Mouse (Mus musculus) neural tube, embryonic 15.5 days (tissue): ENCODE measurements around the gene Cend1. TPM values are rescaled to one million over a fixed set of nuclear protein-coding genes. Genes with fewer than 3 reads are reported as not detected.

Source experiments
- ATAC-seq: fragments of 200-750 bp; cut with Nextera tagmentation; 2 replicates; pipeline ENCODE4 v1.8.0; 2017; ENCODE audit warnings: mild to moderate bottlenecking, moderate TSS enrichment, moderate library complexity; ENCODE audit not compliant: low FRiP score
- H3K27ac ChIP-seq: fragments of 300-500 bp; sonication (generic); replicated peaks from 2 replicates; pipeline ENCODE4 v1.5.1; 2015; ENCODE audit warnings: mild to moderate bottlenecking, inconsistent platforms
- H3K27me3 ChIP-seq: fragments of 300-500 bp; sonication (generic); replicated peaks from 2 replicates; pipeline ENCODE4 v1.6.1; 2015; ENCODE audit warnings: inconsistent platforms
- H3K36me3 ChIP-seq: fragments of 300-500 bp; sonication (generic); 2 replicates; pipeline ENCODE4 v1.6.1; 2015; ENCODE audit warnings: inconsistent platforms
- H3K4me1 ChIP-seq: fragments of 300-500 bp; sonication (generic); 2 replicates; pipeline ENCODE4 v1.6.1; 2015; ENCODE audit warnings: inconsistent platforms
- H3K4me2 ChIP-seq: fragments of 300-500 bp; sonication (generic); 2 replicates; pipeline ENCODE4 v1.6.1; 2015; ENCODE audit warnings: inconsistent platforms, mild to moderate bottlenecking, moderate library complexity
- H3K4me3 ChIP-seq: fragments of 300-500 bp; sonication (generic); replicated peaks from 2 replicates; pipeline ENCODE4 v1.5.1; 2015; ENCODE audit warnings: mild to moderate bottlenecking, inconsistent platforms
- H3K9ac ChIP-seq: fragments of 300-500 bp; sonication (generic); replicated peaks from 2 replicates; pipeline ENCODE4 v1.6.1; 2015; ENCODE audit warnings: mild to moderate bottlenecking, inconsistent platforms
- H3K9me3 ChIP-seq: fragments of 300-500 bp; sonication (generic); replicated peaks from 2 replicates; pipeline ENCODE4 v1.6.1; 2016; ENCODE audit warnings: inconsistent platforms
- WGBS: fragments of 180-500 bp; shearing (Covaris S2); methylation state at CpG from one replicate; pipeline ENCODE4 v1.1.7; 2015; ENCODE audit warnings: mixed read lengths; 5-methylcytosine and 5-hydroxymethylcytosine counted together
- polyA plus RNA-seq: library from polyadenylated mRNA; unstranded; fragments of >200 nt; fragmentation: Nextera tagmentation; extraction: Ambion mirVana; gene quantifications from 2 replicates; pipeline ENCODE4 v1.2.1, GENCODE M21; 2015

Gene Cend1
- polyA plus RNA-seq, 1 experiment from 2014 or later, result 208 TPM

DNA sequence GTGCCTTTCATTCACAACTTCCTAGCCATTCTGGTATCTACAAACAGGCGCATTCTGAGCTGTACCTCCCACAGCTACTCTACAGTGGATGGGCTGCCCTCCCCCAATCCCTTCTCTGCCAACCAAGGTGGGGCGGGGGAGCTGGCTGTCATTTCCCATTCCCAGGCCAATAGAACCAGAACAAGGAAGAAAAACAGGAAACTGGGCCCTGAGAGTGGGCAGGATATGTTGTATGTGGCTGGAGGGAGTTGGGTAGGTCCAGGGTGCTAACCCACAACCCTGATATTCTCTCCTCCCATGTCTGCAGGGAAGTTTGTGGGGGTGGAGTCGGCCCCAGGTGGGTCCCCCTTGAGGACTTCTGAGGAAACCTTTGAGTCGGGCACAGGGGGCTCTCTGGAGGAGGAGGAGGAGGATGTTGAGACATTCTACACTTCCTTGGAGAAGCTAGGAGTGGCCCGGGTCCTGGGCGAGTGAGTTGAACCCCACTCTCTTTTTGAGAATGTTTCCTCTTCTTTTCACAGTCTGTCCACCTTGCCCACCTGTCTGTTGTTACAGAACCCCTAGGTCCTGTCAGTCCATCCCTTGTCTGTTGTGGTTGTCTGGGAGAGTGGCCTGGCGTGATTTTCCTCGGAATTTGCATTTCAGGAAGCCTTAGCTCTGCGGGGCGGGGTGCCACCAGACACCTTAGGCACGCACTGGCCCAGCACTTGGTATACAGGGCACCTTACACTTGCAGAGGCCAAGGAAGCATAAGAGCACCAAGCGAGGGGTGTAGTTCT is 34.7 kb upstream of the Cend1 start:
- no peaks in the 10 kb centered on the region for H3K9me3 ChIP-seq
- H3K4me3 ChIP-seq, result peak overlapping the region; percentile 16
- H3K4me1 ChIP-seq, result peaks cover 46% of the 10 kb centered on the region
- H3K4me2 ChIP-seq, result peak overlapping the region; percentile 46
- no peak overlapping the region for H3K27ac ChIP-seq
- H3K27me3 ChIP-seq, result peaks cover 78% of the 10 kb centered on the region
- no peak for ATAC-seq
- H3K9ac ChIP-seq, result no peak overlapping the region
- H3K36me3 ChIP-seq, result peaks cover 10% of the 10 kb centered on the region
- WGBS, result 27% methylated on average over 12 of the region's 12 CpGs

- no peaks in the 10 kb centered on the region for H3K9me3 ChIP-seq
- ATAC-seq, result no peak
- no peak overlapping the region for H3K9ac ChIP-seq
- peak overlapping the region; percentile 72 for H3K4me2 ChIP-seq
- H3K27me3 ChIP-seq, result peaks cover 78% of the 10 kb centered on the region
- peaks cover 32% of the 10 kb centered on the region for H3K4me1 ChIP-seq
- WGBS, result 17% methylated on average over 5 of the region's 5 CpGs
- H3K27ac ChIP-seq, result no peak overlapping the region
- H3K4me3 ChIP-seq, result peak overlapping the region; percentile 35; the same call in 1 of the 2 replicates
- peaks cover 14% of the 10 kb centered on the region for H3K36me3 ChIP-seq
Observed at GRCm38 (mm10) chr7:141462333-141462821, 33.1 kb upstream of the Cend1 start.

DNA sequence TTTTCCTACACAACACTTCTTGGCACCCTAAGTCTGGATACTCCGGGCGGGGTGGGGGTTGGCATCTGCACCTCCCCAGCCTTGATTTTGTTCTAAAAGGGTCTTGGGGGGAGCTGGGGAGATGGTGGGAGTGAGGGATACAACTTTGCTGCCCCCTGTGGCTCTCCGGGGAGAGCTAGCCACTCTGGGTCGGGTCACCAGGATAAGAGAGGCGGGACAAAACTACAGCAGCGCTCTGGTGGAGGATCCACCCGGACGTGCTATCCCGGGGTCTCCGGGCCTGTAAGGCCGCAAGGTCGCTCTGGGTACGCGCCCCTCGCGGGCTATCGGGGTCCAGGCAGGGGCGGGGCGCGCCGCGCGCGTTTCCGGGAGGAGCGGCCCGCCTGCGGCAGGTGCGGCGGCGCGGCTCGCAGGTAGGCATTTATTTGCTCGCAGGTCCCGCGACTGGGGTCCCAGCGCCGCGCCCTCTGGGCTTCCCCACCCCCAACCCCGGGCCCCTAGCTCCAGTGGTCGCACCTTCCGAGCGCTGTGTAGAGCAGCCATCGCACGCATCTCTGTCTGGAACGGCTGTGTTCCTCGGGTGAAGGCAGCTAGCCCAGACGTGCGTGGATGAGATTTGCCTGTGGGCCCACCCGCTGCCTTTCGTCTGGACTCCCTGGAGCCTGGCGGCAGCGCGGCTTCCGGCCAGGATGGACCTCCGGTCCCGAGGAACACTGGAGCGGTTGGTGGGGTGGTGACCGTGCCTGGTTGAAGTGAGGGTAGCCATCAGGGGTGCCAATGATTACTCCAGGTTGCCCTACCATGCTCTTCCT is 32.4 kb upstream of the Cend1 start:
- H3K4me3 ChIP-seq, result peak overlapping the region; percentile 35
- peaks cover 29% of the 10 kb centered on the region for H3K4me1 ChIP-seq
- ATAC-seq, result no peak
- peak overlapping the region; percentile 72 for H3K4me2 ChIP-seq
- H3K9me3 ChIP-seq, result no peaks in the 10 kb centered on the region
- 2% methylated on average over 57 of the region's 59 CpGs for WGBS
- H3K9ac ChIP-seq, result peak overlapping the region; percentile 41
- no peak overlapping the region for H3K27ac ChIP-seq
- peaks cover 76% of the 10 kb centered on the region for H3K27me3 ChIP-seq
- H3K36me3 ChIP-seq, result peaks cover 14% of the 10 kb centered on the region

DNA sequence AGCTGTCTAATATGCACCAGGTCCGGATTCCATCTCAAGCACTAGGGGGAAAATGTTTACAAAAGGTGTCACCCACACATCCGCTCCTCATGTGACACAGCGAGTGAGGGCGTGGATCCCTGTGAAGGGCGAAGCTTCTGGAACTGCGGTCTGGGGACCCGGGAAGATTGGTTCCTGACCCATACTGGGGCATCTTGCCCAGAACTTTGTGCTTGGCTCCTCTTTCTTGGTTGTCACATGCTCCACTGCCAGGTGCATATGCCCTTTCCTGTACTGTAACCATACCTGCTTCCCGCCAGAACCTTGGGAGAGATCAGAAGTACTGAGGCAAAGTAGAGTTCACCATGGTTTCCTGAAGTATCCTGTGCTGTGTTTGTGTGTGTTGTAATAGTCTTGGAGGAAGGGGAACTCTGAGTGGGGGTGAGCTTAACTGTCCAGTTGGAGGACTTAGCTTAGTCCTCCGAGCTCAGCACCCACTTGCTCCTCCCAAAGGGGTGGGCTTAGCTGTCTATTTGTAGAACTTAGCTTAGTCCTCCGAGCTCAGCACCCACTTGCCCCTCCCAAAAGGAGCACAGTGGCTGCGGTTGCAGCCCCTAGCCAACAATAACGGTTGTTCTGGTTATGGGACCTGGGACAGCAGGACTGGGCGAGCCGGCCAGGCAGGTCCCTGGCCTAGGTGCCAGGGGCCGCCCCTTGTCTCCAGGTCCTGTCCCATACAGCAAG is 31.3 kb upstream of the Cend1 start, which contains the start of gene Cracr2b:
TSS of gene Cracr2b (plus strand) at position 704 of the 723 bp plus-strand sequence.
- no peak for ATAC-seq
- Histone ChIP-seq H3K9me3 (no peaks in the 10 kb centered on the region), H3K27ac (no peak within 1 kb of the TSS), H3K27me3 (peaks cover 65% of the 10 kb centered on the region), H3K9ac (peak within 1 kb of the TSS; percentile 41), H3K4me1 (peaks cover 39% of the 10 kb centered on the region), H3K36me3 (peaks cover 14% of the 10 kb centered on the region), H3K4me3 (peak within 1 kb of the TSS; percentile 35), H3K4me2 (peak within 1 kb of the TSS; percentile 72)
- 76% methylated on average over 15 of the region's 15 CpGs for WGBS

- Histone ChIP-seq H3K4me3 (no peak overlapping the region), H3K9me3 (no peaks in the 10 kb centered on the region), H3K9ac (no peak overlapping the region), H3K4me1 (peaks cover 35% of the 10 kb centered on the region), H3K27ac (no peak overlapping the region), H3K4me2 (no peak overlapping the region), H3K27me3 (peaks cover 60% of the 10 kb centered on the region), H3K36me3 (peaks cover 14% of the 10 kb centered on the region)
- no peak for ATAC-seq
- WGBS, result 85% methylated on average over 5 of the region's 5 CpGs
Observed at GRCm38 (mm10) chr7:141460001-141460390, 30.7 kb upstream of the Cend1 start.

DNA sequence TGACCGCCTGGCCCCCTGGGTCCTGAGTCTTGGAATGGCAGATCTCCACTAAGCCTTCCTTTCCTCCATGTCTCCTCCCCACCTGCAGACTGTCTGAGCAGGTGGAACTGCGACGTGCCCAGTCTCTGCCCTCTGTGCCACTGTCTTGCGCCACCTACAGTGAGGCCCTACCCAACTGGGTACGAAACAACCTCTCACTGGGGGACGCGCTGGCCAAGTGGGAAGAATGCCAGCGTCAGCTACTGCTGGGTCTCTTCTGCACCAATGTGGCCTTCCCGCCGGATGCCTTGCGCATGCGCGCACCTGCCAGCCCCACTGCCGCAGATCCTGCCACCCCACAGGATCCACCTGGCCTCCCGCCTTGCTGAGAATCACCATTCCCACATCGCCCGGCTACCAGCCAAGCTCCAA is 30.0 kb upstream of the Cend1 start:
- Histone ChIP-seq H3K27me3 (peaks cover 53% of the 10 kb centered on the region), H3K4me3 (no peak overlapping the region), H3K9ac (no peak overlapping the region), H3K36me3 (peaks cover 14% of the 10 kb centered on the region), H3K4me1 (peaks cover 34% of the 10 kb centered on the region), H3K9me3 (no peaks in the 10 kb centered on the region), H3K4me2 (no peak overlapping the region), H3K27ac (no peak overlapping the region)
- ATAC-seq, result no peak
- WGBS, result 89% methylated on average over 17 of the region's 17 CpGs

DNA sequence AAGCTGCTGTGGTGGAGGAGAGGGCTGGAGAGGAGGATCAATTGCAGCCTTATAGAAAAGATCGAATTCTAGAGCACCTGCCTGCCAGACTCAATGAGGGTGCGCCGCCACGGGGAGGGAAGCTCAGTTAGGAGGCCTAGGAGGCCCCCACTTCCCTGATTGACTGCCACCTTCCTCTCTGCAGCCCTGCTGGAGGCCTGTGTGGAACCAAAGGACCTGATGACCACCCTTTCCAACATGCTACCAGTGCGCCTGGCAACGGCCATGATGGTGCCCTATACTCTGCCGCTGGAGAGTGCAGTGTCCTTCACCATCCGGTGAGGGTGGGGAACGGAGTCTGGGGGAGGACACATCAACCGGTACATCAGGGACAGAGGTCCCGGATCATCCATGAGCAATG is 29.4 kb upstream of the Cend1 start:
- H3K27me3 ChIP-seq, result peaks cover 47% of the 10 kb centered on the region
- H3K4me3 ChIP-seq, result no peak overlapping the region
- H3K36me3 ChIP-seq, result peaks cover 14% of the 10 kb centered on the region
- H3K27ac ChIP-seq, result no peak overlapping the region
- no peaks in the 10 kb centered on the region for H3K9me3 ChIP-seq
- H3K4me1 ChIP-seq, result peaks cover 34% of the 10 kb centered on the region
- no peak overlapping the region for H3K9ac ChIP-seq
- ATAC-seq, result no peak
- no peak overlapping the region for H3K4me2 ChIP-seq
- 93% methylated on average over 11 of the region's 11 CpGs for WGBS

DNA sequence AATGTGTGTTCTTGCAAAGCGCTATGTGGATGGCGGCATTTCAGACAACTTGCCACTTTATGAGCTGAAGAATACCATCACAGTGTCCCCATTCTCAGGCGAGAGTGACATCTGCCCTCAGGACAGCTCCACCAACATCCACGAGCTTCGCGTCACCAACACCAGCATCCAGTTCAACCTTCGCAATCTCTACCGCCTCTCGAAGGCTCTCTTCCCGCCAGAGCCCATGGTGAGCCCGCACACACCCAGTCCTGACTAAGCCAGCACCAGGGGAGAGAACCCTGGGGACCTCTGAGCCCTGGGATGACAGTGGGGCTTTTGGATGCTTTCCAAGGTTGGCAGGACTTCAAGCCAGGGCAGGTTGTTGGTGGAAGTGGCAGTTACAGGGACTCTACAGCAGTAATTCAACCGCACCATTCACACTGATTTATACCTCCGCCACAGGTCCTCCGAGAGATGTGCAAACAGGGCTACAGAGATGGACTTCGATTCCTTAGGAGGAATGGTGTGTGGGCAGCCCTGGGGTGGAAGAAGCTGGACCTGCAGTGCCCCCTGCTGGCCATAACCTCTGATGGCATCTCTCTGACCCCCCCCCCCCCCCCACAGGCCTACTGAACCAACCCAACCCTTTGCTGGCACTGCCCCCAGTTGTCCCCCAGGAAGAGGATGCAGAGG is 28.8 kb upstream of the Cend1 start:
- Histone ChIP-seq H3K4me3 (no peak overlapping the region), H3K27me3 (peaks cover 41% of the 10 kb centered on the region), H3K36me3 (peaks cover 15% of the 10 kb centered on the region), H3K9ac (no peak overlapping the region), H3K4me2 (no peak overlapping the region), H3K27ac (no peak overlapping the region), H3K9me3 (no peaks in the 10 kb centered on the region), H3K4me1 (peaks cover 34% of the 10 kb centered on the region)
- ATAC-seq, result no peak
- 77% methylated on average over 15 of the region's 15 CpGs for WGBS

GRCm38 (mm10) chr7:141457236-141457635 is 27.9 kb upstream of the Cend1 start:
- Histone ChIP-seq H3K4me1 (peaks cover 33% of the 10 kb centered on the region), H3K4me2 (no peak overlapping the region), H3K4me3 (no peak overlapping the region), H3K9me3 (no peaks in the 10 kb centered on the region), H3K36me3 (peaks cover 19% of the 10 kb centered on the region), H3K27ac (no peak overlapping the region), H3K27me3 (peaks cover 32% of the 10 kb centered on the region), H3K9ac (no peak overlapping the region)
- ATAC-seq, result no peak
- 94% methylated on average over 14 of the region's 14 CpGs for WGBS

DNA sequence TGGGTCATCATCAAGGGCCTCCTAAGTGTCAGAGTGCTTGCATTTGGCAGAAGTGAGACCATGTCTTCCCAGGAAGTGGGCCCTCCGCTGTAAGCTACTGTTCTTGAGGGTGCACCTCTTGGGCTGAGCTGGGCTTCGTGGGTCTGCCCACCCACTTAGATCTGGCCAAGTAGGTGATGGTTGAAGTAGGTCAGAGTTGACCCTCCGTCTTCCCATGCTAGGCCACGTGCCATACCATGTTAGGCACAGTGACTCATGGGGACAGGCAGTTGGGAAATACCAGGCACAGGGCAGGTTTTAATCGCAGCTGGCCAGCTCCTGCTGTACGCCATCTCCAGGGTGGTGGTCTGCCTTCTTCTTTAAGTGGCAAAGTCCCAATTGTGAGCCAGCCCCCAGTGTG is 27.4 kb upstream of the Cend1 start:
- no peaks in the 10 kb centered on the region for H3K9me3 ChIP-seq
- no peak for ATAC-seq
- 92% methylated on average over 6 of the region's 6 CpGs for WGBS
- H3K4me2 ChIP-seq, result peak overlapping the region; percentile 86
- H3K4me3 ChIP-seq, result no peak overlapping the region
- no peak overlapping the region for H3K27ac ChIP-seq
- H3K9ac ChIP-seq, result no peak overlapping the region
- peaks cover 28% of the 10 kb centered on the region for H3K4me1 ChIP-seq
- H3K36me3 ChIP-seq, result peaks cover 24% of the 10 kb centered on the region
- peaks cover 27% of the 10 kb centered on the region for H3K27me3 ChIP-seq
